Mouse (Mus musculus) forebrain, embryonic 10.5 days (tissue): ENCODE measurements at regions not wholly inside any gene's neighbourhood (a gene's known extent, or its start where the extent isn't known, plus 50 kb on each side); places are given as distances from the start of the nearest gene placed in this dataset.

ENCODE experiments used
- DNase-seq: peaks from one replicate; pipeline ENCODE4 v3.0.0-alpha.2; 2017; ENCODE audit warnings: low spot score; ENCODE audit errors: extremely low spot score
- H3K27ac ChIP-seq: fragments of 300-500 bp; sonication (generic); 2 replicates; pipeline ENCODE4 v1.5.1; 2016; ENCODE audit warnings: mild to moderate bottlenecking
- H3K27me3 ChIP-seq: fragments of 300-500 bp; sonication (generic); 2 replicates; pipeline ENCODE4 v1.6.1; 2016; ENCODE audit warnings: mild to moderate bottlenecking; ENCODE audit not compliant: poor library complexity, severe bottlenecking
- H3K36me3 ChIP-seq: fragments of 300-500 bp; sonication (generic); replicated peaks from 2 replicates; pipeline ENCODE4 v1.6.1; 2016; ENCODE audit warnings: mild to moderate bottlenecking, moderate library complexity
- H3K4me1 ChIP-seq: fragments of 300-500 bp; sonication (generic); 2 replicates; pipeline ENCODE4 v1.6.1; 2016
- H3K4me3 ChIP-seq: fragments of 300-500 bp; sonication (generic); 2 replicates; pipeline ENCODE4 v1.5.1; 2016; ENCODE audit warnings: mild to moderate bottlenecking, moderate library complexity
- H3K9me3 ChIP-seq: fragments of 300-500 bp; sonication (generic); 2 replicates; pipeline ENCODE4 v1.6.1; 2016; ENCODE audit warnings: mild to moderate bottlenecking, moderate library complexity
- WGBS: fragments of 180-500 bp; shearing (Covaris S2); methylation state at CpG from one replicate; pipeline ENCODE4 v1.1.7; 2016; 5-methylcytosine and 5-hydroxymethylcytosine counted together

DNA sequence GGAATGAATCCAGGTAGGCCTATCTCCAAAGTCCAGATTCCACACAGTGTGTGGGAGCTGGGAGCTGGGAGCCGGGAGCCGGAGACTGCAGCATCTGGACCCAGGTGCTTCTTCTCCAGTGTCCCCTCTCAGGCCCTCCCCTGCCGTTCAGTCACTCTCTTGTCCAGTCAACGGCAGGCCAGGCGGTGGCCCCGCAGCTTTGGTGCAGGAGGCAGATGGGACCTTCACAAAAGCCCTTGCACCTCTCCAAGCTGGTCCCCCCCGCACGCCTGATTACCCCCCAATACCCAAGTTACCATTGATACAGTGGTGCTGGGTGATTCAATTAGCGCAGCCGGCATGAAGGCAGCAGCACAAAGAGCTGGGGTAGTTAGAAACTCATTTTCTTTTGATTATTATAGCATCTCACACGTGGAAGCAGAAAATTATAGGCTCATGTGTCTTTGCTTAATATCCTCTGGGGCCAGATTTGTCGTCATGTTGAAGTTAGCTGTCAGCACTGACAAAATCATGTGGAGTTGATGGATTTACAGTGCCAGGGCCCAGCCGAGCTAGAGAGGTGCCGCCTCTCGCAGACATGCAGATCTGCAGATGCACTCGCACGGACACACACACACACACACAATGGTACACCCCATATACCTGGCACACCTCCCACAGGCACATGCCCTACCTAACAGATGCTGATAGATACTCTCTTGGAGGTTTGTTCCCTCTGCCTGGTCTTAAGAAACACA is 53.6 kb upstream of the Lhx1 start:
- Histone ChIP-seq H3K36me3 (no peaks in the 10 kb centered on the region), H3K4me1 (peaks cover 38% of the 10 kb centered on the region), H3K4me3 (no peak overlapping the region), H3K9me3 (no peaks in the 10 kb centered on the region), H3K27me3 (peaks cover 89% of the 10 kb centered on the region), H3K27ac (peak overlapping the region; percentile 65; the same call in 1 of the 2 replicates)
- no peak for DNase-seq
- 40% methylated on average over 17 of the region's 17 CpGs for WGBS
